Mouse (Mus musculus) lung, embryonic 16.5 days (tissue): ENCODE results near the gene Alkbh6. TPM values are rescaled to one million over a fixed set of nuclear protein-coding genes. Genes with fewer than 3 reads are reported as not detected.
A peak's percentile ranks its signal among the peaks of the same experiment; 100 is the strongest.

Source experiments
- ATAC-seq: fragments of 200-750 bp; cut with Nextera tagmentation; 2 replicates; pipeline ENCODE4 v1.8.0; 2017; ENCODE audit warnings: low read depth, mild to moderate bottlenecking, moderate library complexity
- H3K27ac ChIP-seq: fragments of 300-500 bp; sonication (generic); 2 replicates; pipeline ENCODE4 v1.5.1; 2014; ENCODE audit warnings: mild to moderate bottlenecking, control low read depth, low read length
- H3K27me3 ChIP-seq: fragments of 300-500 bp; sonication (generic); 2 replicates; pipeline ENCODE4 v1.6.1; 2014; ENCODE audit warnings: low read depth, low read length, mixed read lengths; ENCODE audit not compliant: control insufficient read depth, insufficient read depth
- H3K36me3 ChIP-seq: fragments of 300-500 bp; sonication (generic); 2 replicates; pipeline ENCODE4 v1.6.1; 2014; ENCODE audit warnings: low read length; ENCODE audit not compliant: control insufficient read depth, insufficient read depth
- H3K4me1 ChIP-seq: fragments of 300-500 bp; sonication (generic); replicated peaks from 2 replicates; pipeline ENCODE4 v1.6.1; 2014; ENCODE audit warnings: low read length, mixed read lengths; ENCODE audit not compliant: control insufficient read depth, insufficient read depth
- H3K4me2 ChIP-seq: fragments of 300-500 bp; sonication (generic); 2 replicates; pipeline ENCODE4 v1.6.1; 2014; ENCODE audit warnings: low read depth, low read length, control low read depth
- H3K4me3 ChIP-seq: fragments of 300-500 bp; sonication (generic); 2 replicates; pipeline ENCODE4 v1.5.1; 2014; ENCODE audit warnings: mild to moderate bottlenecking, low read length, control low read depth
- H3K9ac ChIP-seq: fragments of 300-500 bp; sonication (generic); 2 replicates; pipeline ENCODE4 v1.6.1; 2014; ENCODE audit warnings: low read length, control low read depth
- H3K9me3 ChIP-seq: fragments of 300-500 bp; sonication (generic); 2 replicates; pipeline ENCODE4 v1.6.1; 2016; ENCODE audit warnings: low read length; ENCODE audit not compliant: control insufficient read depth
- WGBS: fragments of 180-500 bp; shearing (Covaris S2); extraction: QIAGEN DNeasy Blood & Tissue Kit; methylation state at CpG from one replicate; pipeline ENCODE4 v1.1.7; 2014; 5-methylcytosine and 5-hydroxymethylcytosine counted together
- polyA plus RNA-seq: library from polyadenylated mRNA; unstranded; fragments of >200 nt; fragmentation: Nextera tagmentation; extraction: Ambion mirVana; gene quantifications from 2 replicates; pipeline ENCODE4 v1.2.1, GENCODE M21; 2015

Alkbh6 gene
- 82.1 and 84.4 TPM in 2 replicates for polyA plus RNA-seq

DNA sequence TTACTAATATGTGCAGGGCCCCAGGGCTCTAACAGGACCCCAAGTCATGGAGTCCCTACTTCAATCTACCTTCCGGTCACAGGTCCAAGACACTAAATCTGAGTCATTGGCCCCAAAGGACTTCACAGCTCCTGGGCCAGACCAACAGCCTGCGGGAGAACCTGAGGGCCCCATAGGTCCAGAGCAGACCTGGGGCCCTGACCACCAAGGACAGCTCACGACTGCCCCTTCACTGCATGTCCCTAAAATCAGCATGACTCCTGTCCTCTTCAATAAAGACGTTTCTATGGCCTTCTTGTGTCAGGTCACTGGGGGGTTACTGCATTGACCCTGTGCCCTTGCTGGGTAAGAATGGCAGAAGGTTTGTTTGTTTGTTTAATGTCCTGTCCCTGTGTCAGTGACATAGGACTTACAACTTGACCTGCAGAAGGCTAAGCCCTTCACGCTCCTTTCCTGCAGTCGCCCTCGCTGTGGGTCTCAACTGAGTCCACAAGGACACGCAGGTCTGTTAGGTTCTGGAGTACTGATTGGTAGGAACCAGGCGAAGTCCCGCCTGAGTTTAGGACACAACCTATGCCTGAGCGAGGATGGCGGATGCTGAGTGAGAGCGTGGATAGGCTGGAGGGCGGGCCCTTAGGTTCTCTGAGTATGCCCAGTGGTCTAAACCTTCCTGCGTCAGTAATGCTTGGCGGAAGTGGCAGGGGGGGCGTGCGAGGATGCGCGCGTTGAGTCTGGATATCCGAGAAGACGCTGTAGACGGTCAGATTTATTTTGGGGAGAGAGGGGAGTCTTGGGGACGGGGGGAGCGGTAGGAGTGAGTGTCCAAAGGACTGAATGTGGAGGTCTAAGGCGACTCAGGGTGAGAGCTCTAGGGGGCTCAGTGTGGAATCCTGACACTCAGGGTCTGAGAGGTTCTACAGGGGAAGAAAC is at the start of gene Alkbh6:
Alkbh6 (plus strand) TSS at position 642 of the 930 bp plus-strand sequence.
- ATAC-seq: peak; percentile 100
- Histone ChIP-seq H3K9ac (peak within 1 kb of the TSS; percentile 78), H3K4me3 (peak within 1 kb of the TSS; percentile 80), H3K4me2 (peak within 1 kb of the TSS; percentile 95), H3K27ac (peak within 1 kb of the TSS; percentile 60), H3K27me3 (no peaks in the 10 kb centered on the region), H3K36me3 (peaks cover 2% of the 10 kb centered on the region; the same call in 1 of the 2 replicates), H3K9me3 (no peaks in the 10 kb centered on the region), H3K4me1 (peaks cover 11% of the 10 kb centered on the region; the same call in 1 of the 2 replicates)
- 4% methylated on average over 27 of the region's 27 CpGs for WGBS

DNA sequence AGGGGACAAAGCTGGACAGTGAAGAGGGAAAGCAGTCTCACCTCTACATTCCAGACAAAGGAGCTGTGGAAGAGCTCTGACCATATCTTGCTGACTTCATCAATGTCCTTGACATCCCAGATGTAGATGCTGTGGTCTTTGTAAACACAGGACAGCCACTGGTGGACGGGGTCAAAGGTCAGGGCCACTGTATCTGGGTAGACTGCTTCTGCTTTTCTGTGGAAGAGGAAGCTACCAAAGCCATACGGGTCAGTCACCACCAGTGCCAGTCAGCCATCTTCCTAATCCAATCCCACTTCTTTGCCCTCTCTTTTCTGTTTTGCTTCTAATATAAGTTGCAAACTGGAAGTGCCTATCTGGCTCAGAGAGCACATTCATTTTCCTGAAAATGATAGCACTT is 43.5 kb upstream of the Alkbh6 start:
- H3K27ac ChIP-seq: no peak overlapping the region
- WGBS: 63% methylated on average over 2 of the region's 2 CpGs
- H3K27me3 ChIP-seq: no peaks in the 10 kb centered on the region
- peaks cover 4% of the 10 kb centered on the region; the same call in 1 of the 2 replicates for H3K36me3 ChIP-seq
- no peak for ATAC-seq
- no peak overlapping the region for H3K9ac ChIP-seq
- no peaks in the 10 kb centered on the region for H3K4me1 ChIP-seq
- H3K9me3 ChIP-seq: no peaks in the 10 kb centered on the region
- H3K4me2 ChIP-seq: no peak overlapping the region
- H3K4me3 ChIP-seq: no peak overlapping the region

- Histone ChIP-seq H3K4me2 (no peak overlapping the region), H3K9me3 (no peaks in the 10 kb centered on the region), H3K4me1 (no peaks in the 10 kb centered on the region), H3K9ac (no peak overlapping the region), H3K27me3 (no peaks in the 10 kb centered on the region), H3K36me3 (peaks cover 4% of the 10 kb centered on the region; the same call in 1 of the 2 replicates), H3K27ac (no peak overlapping the region), H3K4me3 (no peak overlapping the region)
- ATAC-seq: no peak
- WGBS: 92% methylated on average over 5 of the region's 5 CpGs
These were observed 43.0 kb upstream of the Alkbh6 start for GRCm38 (mm10) chr7:30265531-30265930.

DNA sequence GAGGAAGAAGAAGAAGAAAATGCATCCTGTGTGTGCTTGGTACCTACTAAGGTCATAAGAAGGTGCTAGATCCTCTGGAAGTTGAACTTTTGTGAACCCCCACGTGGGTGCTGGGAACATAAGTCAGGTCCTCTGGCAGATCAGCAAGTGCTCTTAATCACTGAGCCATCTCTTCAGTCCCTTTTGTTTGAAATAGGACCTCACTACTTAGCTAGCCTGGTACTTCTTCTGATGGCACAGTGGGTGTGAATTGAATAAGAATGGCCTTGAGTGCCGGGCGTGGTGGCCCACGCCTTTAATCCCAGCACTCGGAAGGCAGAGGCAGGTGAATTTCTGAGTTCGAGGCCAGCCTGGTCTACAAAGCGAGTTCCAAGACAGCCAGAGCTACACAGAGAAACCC is 42.6 kb upstream of the Alkbh6 start:
- Histone ChIP-seq H3K9me3 (no peaks in the 10 kb centered on the region), H3K36me3 (peaks cover 4% of the 10 kb centered on the region; the same call in 1 of the 2 replicates), H3K4me2 (no peak overlapping the region), H3K4me1 (no peaks in the 10 kb centered on the region), H3K4me3 (no peak overlapping the region), H3K27me3 (no peaks in the 10 kb centered on the region), H3K9ac (no peak overlapping the region), H3K27ac (no peak overlapping the region)
- no peak for ATAC-seq
- 88% methylated on average over 7 of the region's 7 CpGs for WGBS

DNA sequence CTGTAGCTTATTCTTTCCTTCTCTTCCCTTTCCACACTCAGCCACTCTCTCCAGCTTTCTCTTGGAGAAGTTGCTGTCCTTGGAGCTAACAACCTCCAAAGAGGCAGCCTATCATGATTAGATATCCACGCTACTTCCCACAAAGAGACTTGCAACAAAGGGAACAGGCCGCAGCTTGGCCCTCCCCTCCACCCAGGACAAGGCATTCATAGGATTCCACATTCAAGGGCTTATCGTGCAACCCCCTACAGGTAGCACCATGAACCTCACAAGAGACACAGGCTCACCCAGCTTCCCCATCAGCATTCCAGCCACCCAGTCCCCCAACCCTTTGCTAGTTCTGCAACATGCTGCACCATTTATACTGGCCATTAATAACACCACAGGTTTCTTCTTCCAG is 41.7 kb upstream of the Alkbh6 start:
- H3K27me3 ChIP-seq: no peaks in the 10 kb centered on the region
- H3K4me2 ChIP-seq: no peak overlapping the region
- H3K27ac ChIP-seq: no peak overlapping the region
- ATAC-seq: no peak
- no peak overlapping the region for H3K9ac ChIP-seq
- no peak overlapping the region for H3K4me3 ChIP-seq
- H3K9me3 ChIP-seq: no peaks in the 10 kb centered on the region
- 0 out of 2 replicates have a peak, but pooled peaks cover 4% of the 10 kb centered on the region for H3K36me3 ChIP-seq
- no peaks in the 10 kb centered on the region for H3K4me1 ChIP-seq
- WGBS: 65% methylated on average over 3 of the region's 3 CpGs

DNA sequence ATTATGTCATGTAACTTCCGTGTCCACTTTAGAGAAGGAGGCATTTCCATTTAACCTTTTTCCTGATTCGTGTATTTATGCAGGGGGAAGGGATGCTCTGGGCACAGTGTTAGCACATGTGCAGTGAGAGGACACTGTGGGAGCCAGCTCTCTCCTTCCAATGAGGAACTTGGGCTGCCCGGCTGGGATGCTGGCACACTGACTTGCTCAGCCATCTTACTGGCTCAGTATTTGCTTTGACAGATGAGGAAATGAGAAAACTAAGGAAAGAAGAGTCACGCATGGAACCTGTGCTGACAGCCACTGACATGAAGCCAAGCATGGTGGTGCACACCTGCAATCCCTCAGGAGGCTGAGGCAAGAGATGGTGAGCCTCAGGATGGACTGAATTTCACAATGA is 38.9 kb upstream of the Alkbh6 start:
- Histone ChIP-seq H3K9ac (no peak overlapping the region), H3K27me3 (no peaks in the 10 kb centered on the region), H3K4me3 (no peak overlapping the region), H3K36me3 (0 out of 2 replicates have a peak, but pooled peaks cover 4% of the 10 kb centered on the region), H3K4me1 (no peaks in the 10 kb centered on the region), H3K27ac (no peak overlapping the region), H3K9me3 (no peaks in the 10 kb centered on the region), H3K4me2 (no peak overlapping the region)
- WGBS: 90% methylated on average over 4 of the region's 4 CpGs
- ATAC-seq: no peak

DNA sequence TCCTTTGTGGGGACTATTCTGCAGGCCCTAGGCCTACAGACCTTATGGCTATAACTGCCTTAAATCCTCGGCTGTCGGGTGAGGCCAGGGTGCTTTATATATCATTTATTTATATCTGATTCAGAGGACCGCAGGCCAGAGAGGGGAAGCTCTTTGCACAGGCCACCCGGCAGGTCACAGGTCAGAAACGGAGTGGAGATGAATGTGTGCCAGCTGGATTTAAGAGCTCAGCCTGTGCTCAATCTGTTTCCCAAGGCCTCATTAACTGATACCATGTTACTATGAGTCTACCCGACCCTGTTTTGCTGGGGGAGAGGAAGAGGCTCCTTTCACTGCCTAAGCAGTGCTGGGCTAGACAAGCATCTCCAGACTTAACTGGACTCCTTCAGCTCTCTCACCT is 34.1 kb upstream of the Alkbh6 start:
- peaks cover 2% of the 10 kb centered on the region; the same call in 1 of the 2 replicates for H3K4me1 ChIP-seq
- no peaks in the 10 kb centered on the region for H3K9me3 ChIP-seq
- peak; percentile 52 for ATAC-seq
- WGBS: 40% methylated on average over 6 of the region's 6 CpGs
- no peak overlapping the region for H3K4me3 ChIP-seq
- no peaks in the 10 kb centered on the region for H3K27me3 ChIP-seq
- H3K4me2 ChIP-seq: no peak overlapping the region
- H3K27ac ChIP-seq: 0 out of 2 replicates have a peak overlapping the region, but pooled peaks have one; percentile 3
- no peaks in the 10 kb centered on the region for H3K36me3 ChIP-seq
- no peak overlapping the region for H3K9ac ChIP-seq

GRCm38 (mm10) chr7:30278911-30279310 is 29.6 kb upstream of the Alkbh6 start:
- Histone ChIP-seq H3K27me3 (no peaks in the 10 kb centered on the region), H3K9me3 (no peaks in the 10 kb centered on the region), H3K9ac (no peak overlapping the region), H3K4me1 (peaks cover 10% of the 10 kb centered on the region), H3K4me3 (no peak overlapping the region), H3K27ac (no peak overlapping the region), H3K36me3 (no peaks in the 10 kb centered on the region), H3K4me2 (peak overlapping the region; percentile 97)
- ATAC-seq: no peak
- WGBS: 49% methylated on average over 2 of the region's 2 CpGs

DNA sequence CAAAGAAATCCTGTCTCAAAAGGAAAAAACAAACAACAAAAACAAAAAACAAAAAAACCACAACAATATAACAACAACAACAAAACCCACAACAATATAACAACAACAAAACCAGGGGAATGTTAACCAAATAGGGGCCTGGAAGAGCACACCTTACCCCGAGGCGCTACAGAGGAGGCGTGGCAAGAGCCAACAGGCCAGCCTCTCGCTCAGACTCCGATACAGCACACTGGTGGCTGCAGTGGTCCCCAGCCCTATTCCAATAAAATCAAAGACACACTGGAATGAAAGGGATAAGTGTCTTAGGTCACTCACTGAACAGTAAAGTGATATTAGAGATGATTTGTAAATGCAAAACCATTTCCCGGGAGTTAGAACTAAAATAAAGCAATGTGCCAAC is 29.0 kb upstream of the Alkbh6 start:
- H3K4me3 ChIP-seq: peak overlapping the region; percentile 90
- H3K27me3 ChIP-seq: no peaks in the 10 kb centered on the region
- H3K27ac ChIP-seq: peak overlapping the region; percentile 99; the same call in 1 of the 2 replicates
- WGBS: 0% methylated on average over 6 of the region's 6 CpGs
- H3K36me3 ChIP-seq: no peaks in the 10 kb centered on the region
- 0 out of 2 replicates have a peak, but pooled peaks have one; percentile 19 for ATAC-seq
- peaks cover 10% of the 10 kb centered on the region for H3K4me1 ChIP-seq
- peak overlapping the region; percentile 97 for H3K4me2 ChIP-seq
- no peaks in the 10 kb centered on the region for H3K9me3 ChIP-seq
- peak overlapping the region; percentile 75 for H3K9ac ChIP-seq
